Mouse (Mus musculus): ENCODE data around the gene Pla2g2d.

The Pla2g2d gene

GRCm38 (mm10) chr4:138825751-138826567 is 50.4 kb downstream of the Pla2g2d start:
- DNase-seq (ENCODE audit: low spot score in 2 of 2): no peak

DNA sequence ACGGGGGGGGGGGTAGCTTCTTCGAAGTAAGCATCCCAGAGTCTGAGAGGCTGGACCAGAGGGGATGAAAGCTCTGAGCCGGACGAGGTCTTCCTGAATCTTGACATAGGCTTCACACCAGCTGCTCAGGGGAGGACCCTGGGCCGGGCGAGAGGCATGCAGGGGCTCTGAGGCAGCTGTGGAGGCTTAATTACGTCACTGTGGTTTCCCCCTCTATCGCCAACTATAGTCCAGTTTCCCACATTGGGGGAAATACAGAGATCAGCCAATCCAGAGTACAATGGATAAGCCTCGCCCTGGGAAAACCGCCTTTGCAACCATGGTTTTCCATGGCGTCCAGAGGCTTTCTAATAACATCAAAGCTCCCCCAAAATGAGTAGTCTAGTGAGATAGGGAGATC is 51.6 kb downstream of the Pla2g2d start:
- DNase-seq (ENCODE audit: low spot score in 2 of 2): no peak

All from frontal cortex, postnatal 14 days (tissue).